Mouse (Mus musculus) gastrocnemius, postnatal 4 days (tissue): ENCODE data around the gene Alkbh1. TPM values are rescaled to one million over a fixed set of nuclear protein-coding genes. Genes with fewer than 3 reads are reported as not detected.

Experiments used
- DNase-seq, 2 experiments: peaks; one replicate each; pipeline ENCODE4 v3.0.0; 2021 to 2022; ENCODE audit warnings: low spot score in 2 of 2, mixed read lengths in 2 of 2
- total RNA-seq, 2 experiments: library from RNA; stranded (reverse); gene quantifications; 2 replicates each; pipeline ENCODE4 v1.2.3; 2021

The Alkbh1 gene
- total RNA-seq, 2 experiments from 2014 or later = 16.2 to 16.5 TPM

GRCm38 (mm10) chr12:87419974-87420485, 23.8 kb downstream of the Alkbh1 start:
- DNase-seq = no peak

- no peak for DNase-seq
These were observed 24.9 kb downstream of the Alkbh1 start for GRCm38 (mm10) chr12:87418921-87419320.

- peak in 1 of 2 experiments; percentile 36 for DNase-seq
These were observed 27.1 kb downstream of the Alkbh1 start for GRCm38 (mm10) chr12:87416690-87417089.

GRCm38 (mm10) chr12:87415358-87415757, 28.5 kb downstream of the Alkbh1 start:
- DNase-seq = no peak

- peak; percentile 26 to 71 for DNase-seq
These were observed 30.5 kb downstream of the Alkbh1 start for GRCm38 (mm10) chr12:87413179-87413790.

- no peak for DNase-seq
These were observed 32.8 kb downstream of the Alkbh1 start for GRCm38 (mm10) chr12:87410999-87411398.

GRCm38 (mm10) chr12:87409123-87409522, 34.7 kb downstream of the Alkbh1 start:
- no peak for DNase-seq

GRCm38 (mm10) chr12:87407869-87408605, 35.8 kb downstream of the Alkbh1 start:
- DNase-seq = peak in 1 of 2 experiments; percentile 16

- no peak for DNase-seq
These were observed 38.1 kb downstream of the Alkbh1 start for GRCm38 (mm10) chr12:87405721-87406120.

GRCm38 (mm10) chr12:87405165-87405564, 38.7 kb downstream of the Alkbh1 start:
- DNase-seq = no peak

GRCm38 (mm10) chr12:87401883-87402282, 41.9 kb downstream of the Alkbh1 start:
- DNase-seq = no peak

GRCm38 (mm10) chr12:87399119-87399819, 44.5 kb downstream of the Alkbh1 start:
- DNase-seq = no peak

GRCm38 (mm10) chr12:87397811-87398417, 45.9 kb downstream of the Alkbh1 start:
- no peak for DNase-seq

- DNase-seq = no peak
These were observed 46.7 kb downstream of the Alkbh1 start for GRCm38 (mm10) chr12:87397126-87397525.

- DNase-seq = no peak
These were observed 49.5 kb downstream of the Alkbh1 start for GRCm38 (mm10) chr12:87394316-87394715.

GRCm38 (mm10) chr12:87393447-87394145, 50.2 kb downstream of the Alkbh1 start:
- no peak for DNase-seq

- no peak for DNase-seq
These were observed 52.5 kb downstream of the Alkbh1 start for GRCm38 (mm10) chr12:87391355-87391754.

- DNase-seq = no peak
These were observed 54.6 kb downstream of the Alkbh1 start for GRCm38 (mm10) chr12:87389231-87389630.

- peak; percentile 98 to 99 for DNase-seq
These were observed 55.6 kb downstream of the Alkbh1 start, which contains the start of gene Sptlc2 for GRCm38 (mm10) chr12:87388122-87388774. TSS of gene Sptlc2 (minus strand) at chr12:87388355.
